Mouse (Mus musculus) heart, adult 8-10 months (tissue): ENCODE measurements around the gene Dock4. TPM values are rescaled to one million over a fixed set of nuclear protein-coding genes. Genes with fewer than 3 reads are reported as not detected.

Experiments
- DNase-seq: peaks from one replicate; pipeline ENCODE4 v3.0.0; 2022; ENCODE audit warnings: low spot score
- total RNA-seq, 4 experiments: library from RNA; stranded (reverse); gene quantifications; 2 replicates each; pipeline ENCODE4 v1.2.4; 2022

Dock4 gene
- total RNA-seq, 4 experiments from 2014 or later, result 9.1 to 11.4 (median 10.9) TPM

- DNase-seq, result no peak
Measured at GRCm38 (mm10) chr12:40508416-40508815, 62.7 kb downstream of the Dock4 start.

GRCm38 (mm10) chr12:40511643-40512369, 66.1 kb downstream of the Dock4 start:
- DNase-seq, result no peak

GRCm38 (mm10) chr12:40512370-40512693, 66.6 kb downstream of the Dock4 start:
- no peak for DNase-seq

- no peak for DNase-seq
Measured at GRCm38 (mm10) chr12:40512994-40513393, 67.2 kb downstream of the Dock4 start.

GRCm38 (mm10) chr12:40514021-40514420, 68.3 kb downstream of the Dock4 start:
- DNase-seq, result no peak

GRCm38 (mm10) chr12:40522468-40522867, 76.7 kb downstream of the Dock4 start:
- no peak for DNase-seq

- no peak for DNase-seq
Measured at GRCm38 (mm10) chr12:40523020-40523419, 77.3 kb downstream of the Dock4 start.

- DNase-seq, result peak; percentile 53
Measured at GRCm38 (mm10) chr12:40525045-40525444, 79.3 kb downstream of the Dock4 start.

- peak; percentile 61 for DNase-seq
Measured at GRCm38 (mm10) chr12:40535655-40536618, 90.2 kb downstream of the Dock4 start.

- DNase-seq, result no peak
Measured at GRCm38 (mm10) chr12:40537826-40538225, 92.1 kb downstream of the Dock4 start.

GRCm38 (mm10) chr12:40538318-40538717, 92.6 kb downstream of the Dock4 start:
- DNase-seq, result no peak

GRCm38 (mm10) chr12:40538780-40539179, 93.0 kb downstream of the Dock4 start:
- DNase-seq, result no peak

- no peak for DNase-seq
Measured at GRCm38 (mm10) chr12:40544273-40544672, 98.5 kb downstream of the Dock4 start.

- DNase-seq, result no peak
Measured at GRCm38 (mm10) chr12:40546827-40547226, 101.1 kb downstream of the Dock4 start.

GRCm38 (mm10) chr12:40551317-40551716, 105.6 kb downstream of the Dock4 start:
- no peak for DNase-seq

- no peak for DNase-seq
Measured at GRCm38 (mm10) chr12:40552201-40552600, 106.4 kb downstream of the Dock4 start.

- DNase-seq, result no peak
Measured at GRCm38 (mm10) chr12:40553929-40554328, 108.2 kb downstream of the Dock4 start.

GRCm38 (mm10) chr12:40554941-40555511, 109.3 kb downstream of the Dock4 start:
- DNase-seq, result no peak

GRCm38 (mm10) chr12:40558600-40558999, 112.8 kb downstream of the Dock4 start:
- no peak for DNase-seq

- DNase-seq, result peak; percentile 78
Measured at GRCm38 (mm10) chr12:40559103-40559502, 113.4 kb downstream of the Dock4 start.

- no peak for DNase-seq
Measured at GRCm38 (mm10) chr12:40563703-40564102, 118.0 kb downstream of the Dock4 start.

- DNase-seq, result peak; percentile 29
Measured at GRCm38 (mm10) chr12:40564261-40564660, 118.5 kb downstream of the Dock4 start.
